Mouse (Mus musculus) C2C12 (cell line): ENCODE results near the gene Gpm6a.

Experiments
- CTCF ChIP-seq: IDR thresholded peaks from one replicate; pipeline ENCODE4 v1.5.1; 2011; ENCODE audit not compliant: control insufficient read depth, insufficient read depth, insufficient read length
- FOSL1 ChIP-seq: IDR thresholded peaks from one replicate; pipeline ENCODE4 v1.8.0; 2011; ENCODE audit warnings: mild to moderate bottlenecking, low read length; ENCODE audit not compliant: poor library complexity, insufficient read depth, severe bottlenecking
- MAX ChIP-seq: IDR thresholded peaks from one replicate; pipeline ENCODE4 v1.6.1; 2011; ENCODE audit warnings: mild to moderate bottlenecking, control low read depth
- MYOD1 ChIP-seq: IDR thresholded peaks from one replicate; pipeline ENCODE4 v1.6.1; 2011; ENCODE audit warnings: low read depth; ENCODE audit not compliant: control insufficient read depth, insufficient read length
- USF1 ChIP-seq: IDR thresholded peaks from one replicate; pipeline ENCODE4 v1.6.1; 2011; ENCODE audit warnings: low read depth, mild to moderate bottlenecking, control low read depth, moderate library complexity

DNA sequence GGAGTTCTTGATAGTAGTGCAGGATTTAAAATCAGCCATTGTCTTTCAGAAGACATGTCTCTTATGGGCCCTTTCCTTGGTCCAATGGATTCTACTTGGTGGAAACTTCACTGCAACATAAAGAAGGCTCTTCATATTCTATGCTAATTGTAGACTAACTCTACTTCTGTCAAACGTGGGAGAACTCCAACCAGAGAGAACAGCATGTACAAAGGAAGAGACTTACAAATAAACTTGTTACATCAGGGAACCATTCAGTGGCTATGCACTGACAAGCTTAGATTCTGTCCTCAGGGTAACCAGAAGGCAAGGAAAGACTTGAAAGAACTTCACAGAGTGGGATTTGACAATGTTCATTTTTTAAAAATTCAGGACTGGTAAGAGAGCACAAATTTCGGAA lies 48.3 kb downstream of the Gpm6a start:
- TF ChIP-seq FOSL1 (no peak), CTCF (no peak), USF1 (no peak), MAX (no peak), MYOD1 (no peak)
